Mouse (Mus musculus) neural tube, embryonic 10.5 days (tissue): ENCODE measurements around the gene Shank2.

ENCODE experiments used
- DNase-seq: peaks from one replicate; pipeline ENCODE4 v3.0.0-alpha.2; 2017; ENCODE audit warnings: low spot score; ENCODE audit errors: extremely low spot score

Shank2 gene

GRCm38 (mm10) chr7:144001628-144002027, at the start of gene Shank2:
TSS of gene Shank2 (plus strand) at chr7:144001928.
- no peak for DNase-seq

- DNase-seq, result no peak
Observed at GRCm38 (mm10) chr7:143952130-143952529, 49.6 kb upstream of the Shank2 start.

GRCm38 (mm10) chr7:143956575-143957295, 45.0 kb upstream of the Shank2 start:
- DNase-seq, result no peak

GRCm38 (mm10) chr7:143958030-143958565, 43.6 kb upstream of the Shank2 start:
- DNase-seq, result no peak

- no peak for DNase-seq
Observed at GRCm38 (mm10) chr7:143963813-143964212, 37.9 kb upstream of the Shank2 start.

GRCm38 (mm10) chr7:143966621-143967020, 35.1 kb upstream of the Shank2 start:
- DNase-seq, result no peak

GRCm38 (mm10) chr7:143977491-143977830, 24.3 kb upstream of the Shank2 start:
- no peak for DNase-seq

GRCm38 (mm10) chr7:143977831-143978682, 23.7 kb upstream of the Shank2 start:
- DNase-seq, result peak; percentile 36

- DNase-seq, result peak; percentile 81
Observed at GRCm38 (mm10) chr7:143978741-143979371, 22.9 kb upstream of the Shank2 start.

- no peak for DNase-seq
Observed at GRCm38 (mm10) chr7:143979986-143980385, 21.7 kb upstream of the Shank2 start.

- DNase-seq, result no peak
Observed at GRCm38 (mm10) chr7:143986281-143986680, 15.4 kb upstream of the Shank2 start.

GRCm38 (mm10) chr7:143991160-143991559, 10.6 kb upstream of the Shank2 start:
- no peak for DNase-seq

- DNase-seq, result no peak
Observed at GRCm38 (mm10) chr7:143999073-143999472, 2.7 kb upstream of the Shank2 start.

- DNase-seq, result no peak
Observed at GRCm38 (mm10) chr7:144003471-144003870, 1.7 kb downstream of the Shank2 start.

GRCm38 (mm10) chr7:144008079-144008478, 6.4 kb downstream of the Shank2 start:
- DNase-seq, result no peak

GRCm38 (mm10) chr7:144008985-144009384, 7.3 kb downstream of the Shank2 start:
- no peak for DNase-seq

GRCm38 (mm10) chr7:144014485-144014884, 12.8 kb downstream of the Shank2 start:
- DNase-seq, result no peak

- DNase-seq, result no peak
Observed at GRCm38 (mm10) chr7:144021801-144022200, 20.1 kb downstream of the Shank2 start.

GRCm38 (mm10) chr7:144022682-144023081, 21.0 kb downstream of the Shank2 start:
- DNase-seq, result no peak

GRCm38 (mm10) chr7:144023561-144023960, 21.8 kb downstream of the Shank2 start:
- DNase-seq, result no peak

GRCm38 (mm10) chr7:144026024-144026752, 24.5 kb downstream of the Shank2 start:
- DNase-seq, result no peak
